Mouse (Mus musculus) kidney, postnatal 0 days (tissue): ENCODE data around the gene Tceanc. TPM values are rescaled to one million over a fixed set of nuclear protein-coding genes. Genes with fewer than 3 reads are reported as not detected.

Experiments
- ATAC-seq: fragments of 200-750 bp; cut with Nextera tagmentation; replicated peaks from 2 replicates; pipeline ENCODE4 v1.8.0; 2017; ENCODE audit warnings: low read depth, moderate number of reproducible peaks, moderate TSS enrichment, moderate library complexity; ENCODE audit not compliant: low FRiP score
- DNase-seq: peaks from one replicate; pipeline ENCODE4 v3.0.0-alpha.2; 2016; ENCODE audit warnings: low spot score
- H3K27ac ChIP-seq: fragments of 300-500 bp; sonication (generic); 2 replicates; pipeline ENCODE4 v1.5.1; 2014; ENCODE audit warnings: mild to moderate bottlenecking
- H3K27me3 ChIP-seq: fragments of 300-500 bp; sonication (generic); 2 replicates; pipeline ENCODE4 v1.6.1; 2014; ENCODE audit warnings: low read length, mixed read lengths; ENCODE audit not compliant: insufficient read depth
- H3K36me3 ChIP-seq: fragments of 300-500 bp; sonication (generic); 2 replicates; pipeline ENCODE4 v1.6.1; 2014; ENCODE audit warnings: low read length, mixed read lengths; ENCODE audit not compliant: insufficient read depth
- H3K4me1 ChIP-seq: fragments of 300-500 bp; sonication (generic); replicated peaks from 2 replicates; pipeline ENCODE4 v1.6.1; 2014; ENCODE audit warnings: antibody characterized with exemption, low read length, mixed read lengths; ENCODE audit not compliant: insufficient read depth
- H3K4me2 ChIP-seq: fragments of 300-500 bp; sonication (generic); 2 replicates; pipeline ENCODE4 v1.6.1; 2014; ENCODE audit warnings: mild to moderate bottlenecking, low read length, moderate library complexity, mixed read lengths
- H3K4me3 ChIP-seq: fragments of 300-500 bp; sonication (generic); replicated peaks from 2 replicates; pipeline ENCODE4 v1.5.1; 2014; ENCODE audit warnings: low read depth, low read length
- H3K9ac ChIP-seq: fragments of 300-500 bp; sonication (generic); 2 replicates; pipeline ENCODE4 v1.6.1; 2014; ENCODE audit warnings: low read depth, low read length
- H3K9me3 ChIP-seq: fragments of 300-500 bp; sonication (generic); replicated peaks from 2 replicates; pipeline ENCODE4 v1.6.1; 2016; ENCODE audit warnings: low read length, inconsistent platforms, mixed read lengths
- CTCF ChIP-seq: IDR thresholded peaks from 2 replicates; pipeline ENCODE4 v1.5.1; 2016; ENCODE audit warnings: antibody characterized with exemption, low read depth, mild to moderate bottlenecking, moderate library complexity
- WGBS: fragments of 180-500 bp; shearing (Covaris S2); extraction: QIAGEN DNeasy Blood & Tissue Kit; methylation state at CpG from one replicate; pipeline ENCODE4 v1.1.7; 2014; 5-methylcytosine and 5-hydroxymethylcytosine counted together
- polyA plus RNA-seq: library from polyadenylated mRNA; unstranded; fragments of >200 nt; fragmentation: Nextera tagmentation; extraction: Ambion mirVana; gene quantifications from 2 replicates; pipeline ENCODE4 v1.2.1, GENCODE M21; 2015

Tceanc gene
- polyA plus RNA-seq, 1 experiment from 2014 or later = 9.2 TPM

- ATAC-seq (no peak), DNase-seq (no peak)
- Histone ChIP-seq H3K27ac (no peak overlapping the region), H3K9ac (no peak overlapping the region), H3K27me3 (no peaks in the 10 kb centered on the region), H3K4me2 (no peak overlapping the region), H3K36me3 (no peaks in the 10 kb centered on the region), H3K9me3 (no peaks in the 10 kb centered on the region), H3K4me3 (no peak overlapping the region), H3K4me1 (no peaks in the 10 kb centered on the region)
- TF ChIP-seq CTCF = no peak
- WGBS = 76% methylated on average over 1 of the region's 1 CpGs
Observed at GRCm38 (mm10) chrX:166499496-166500190, 18.7 kb downstream of the Tceanc start.

- H3K4me3 ChIP-seq = no peak overlapping the region
- H3K9ac ChIP-seq = no peak overlapping the region
- H3K4me2 ChIP-seq = no peak overlapping the region
- H3K27ac ChIP-seq = no peak overlapping the region
- no peaks in the 10 kb centered on the region for H3K9me3 ChIP-seq
- no peak for TF ChIP-seq CTCF
- H3K4me1 ChIP-seq = no peaks in the 10 kb centered on the region
- ATAC-seq (no peak), DNase-seq (no peak)
- no peaks in the 10 kb centered on the region for H3K36me3 ChIP-seq
- WGBS = 73% methylated on average over 4 of the region's 4 CpGs
- H3K27me3 ChIP-seq = no peaks in the 10 kb centered on the region
Observed at GRCm38 (mm10) chrX:166497771-166498170, 20.6 kb downstream of the Tceanc start.

- Histone ChIP-seq H3K4me1 (no peaks in the 10 kb centered on the region), H3K4me2 (no peak overlapping the region), H3K27me3 (no peaks in the 10 kb centered on the region), H3K9me3 (no peaks in the 10 kb centered on the region), H3K36me3 (no peaks in the 10 kb centered on the region), H3K27ac (no peak overlapping the region), H3K9ac (no peak overlapping the region), H3K4me3 (no peak overlapping the region)
- ATAC-seq (no peak), DNase-seq (no peak)
- no peak for TF ChIP-seq CTCF
- WGBS = 83% methylated on average over 2 of the region's 2 CpGs
Observed at GRCm38 (mm10) chrX:166495052-166495451, 23.3 kb downstream of the Tceanc start.

GRCm38 (mm10) chrX:166479365-166479983 lies 38.9 kb downstream of the Tceanc start, which contains the start of gene Rab9:
Gene Rab9, minus strand, starts transcription at chrX:166479867.
- peak; percentile 95 for DNase-seq
- Histone ChIP-seq H3K27me3 (no peaks in the 10 kb centered on the region), H3K4me3 (peak within 1 kb of the TSS; percentile 59), H3K27ac (peak within 1 kb of the TSS; percentile 85), H3K9me3 (no peaks in the 10 kb centered on the region), H3K4me2 (peak within 1 kb of the TSS; percentile 61), H3K4me1 (no peaks in the 10 kb centered on the region), H3K9ac (peak within 1 kb of the TSS; percentile 72), H3K36me3 (no peaks in the 10 kb centered on the region)
- ATAC-seq = peak; percentile 99
- no peak for TF ChIP-seq CTCF
- 18% methylated on average over 38 of the region's 41 CpGs for WGBS

- peak overlapping the region; percentile 72 for H3K9ac ChIP-seq
- no peak for TF ChIP-seq CTCF
- DNase-seq = peak; percentile 9
Observed at GRCm38 (mm10) chrX:166478631-166479364, 39.6 kb downstream of the Tceanc start.

GRCm38 (mm10) chrX:166477393-166477792 lies 41.0 kb downstream of the Tceanc start:
- no peaks in the 10 kb centered on the region for H3K4me1 ChIP-seq
- peak overlapping the region; percentile 61 for H3K4me2 ChIP-seq
- ATAC-seq (no peak), DNase-seq (peak; percentile 8)
- no peaks in the 10 kb centered on the region for H3K27me3 ChIP-seq
- TF ChIP-seq CTCF = no peak
- H3K9ac ChIP-seq = no peak overlapping the region
- no peaks in the 10 kb centered on the region for H3K36me3 ChIP-seq
- WGBS = 48% methylated on average over 6 of the region's 6 CpGs
- 0 out of 2 replicates have a peak overlapping the region, but pooled peaks have one; percentile 2 for H3K4me3 ChIP-seq
- no peaks in the 10 kb centered on the region for H3K9me3 ChIP-seq
- no peak overlapping the region for H3K27ac ChIP-seq

More at GRCm38 (mm10) chrX:166478631-166479364, 39.6 kb downstream of the Tceanc start:
- Histone ChIP-seq H3K27ac (peak overlapping the region; percentile 85), H3K9me3 (no peaks in the 10 kb centered on the region), H3K4me3 (peak overlapping the region; percentile 59), H3K27me3 (no peaks in the 10 kb centered on the region), H3K4me2 (peak overlapping the region; percentile 61), H3K36me3 (no peaks in the 10 kb centered on the region), H3K4me1 (no peaks in the 10 kb centered on the region)
- WGBS = 30% methylated on average over 27 of the region's 28 CpGs
- ATAC-seq = peak; percentile 3; the same call in 1 of the 2 replicates
